Mouse (Mus musculus): Measurements from ENCODE around the gene Cox7a2. TPM values are rescaled to one million over a fixed set of nuclear protein-coding genes. Genes with fewer than 3 reads are reported as not detected.
A peak's percentile ranks its signal among the peaks of the same experiment; 100 is the strongest.

Cox7a2 gene
- polyA plus RNA-seq, 1 experiment from 2014 or later, result 622 TPM

- peak overlapping the region; percentile 95 for H3K27ac ChIP-seq
- ATAC-seq (ENCODE audit: low FRiP score, low read depth), result no peak
Measured at GRCm38 (mm10) chr9:79720143-79720542, 39.5 kb downstream of the Cox7a2 start.

GRCm38 (mm10) chr9:79719451-79719850 lies 40.2 kb downstream of the Cox7a2 start:
- H3K27me3 ChIP-seq, result peaks cover 6% of the 10 kb centered on the region; the same call in 1 of the 2 replicates
- H3K9me3 ChIP-seq, result peaks cover 6% of the 10 kb centered on the region; the same call in 1 of the 2 replicates
- peaks cover 33% of the 10 kb centered on the region for H3K4me1 ChIP-seq
- H3K27ac ChIP-seq, result peak overlapping the region; percentile 95
- peak overlapping the region; percentile 91 for H3K9ac ChIP-seq
- H3K36me3 ChIP-seq, result no peaks in the 10 kb centered on the region
- peak overlapping the region; percentile 79 for H3K4me2 ChIP-seq (replicated peaks)
- WGBS, result under 1% methylated on average over 28 of the region's 28 CpGs
- no peak for ATAC-seq (ENCODE audit: low FRiP score, low read depth)
- H3K4me3 ChIP-seq, result peak overlapping the region; percentile 74

More at GRCm38 (mm10) chr9:79720143-79720542, 39.5 kb downstream of the Cox7a2 start:
- WGBS, result 34% methylated on average over 9 of the region's 9 CpGs
- Histone ChIP-seq H3K9ac (peak overlapping the region; percentile 91), H3K9me3 (peaks cover 6% of the 10 kb centered on the region; the same call in 1 of the 2 replicates), H3K4me3 (peak overlapping the region; percentile 74), H3K4me1 (peaks cover 26% of the 10 kb centered on the region), H3K27me3 (peaks cover 8% of the 10 kb centered on the region; the same call in 1 of the 2 replicates), H3K36me3 (no peaks in the 10 kb centered on the region), H3K4me2 (replicated peaks) (peak overlapping the region; percentile 79)

- peak; percentile 68 for ATAC-seq (ENCODE audit: low FRiP score, low read depth)
- Histone ChIP-seq H3K27me3 (peaks cover 6% of the 10 kb centered on the region; the same call in 1 of the 2 replicates), H3K4me1 (peaks cover 38% of the 10 kb centered on the region), H3K27ac (peak within 1 kb of the TSS; percentile 95), H3K36me3 (no peaks in the 10 kb centered on the region), H3K4me3 (peak within 1 kb of the TSS; percentile 74), H3K9ac (peak within 1 kb of the TSS; percentile 91), H3K4me2 (replicated peaks) (peak within 1 kb of the TSS; percentile 79), H3K9me3 (peaks cover 6% of the 10 kb centered on the region; the same call in 1 of the 2 replicates)
- under 1% methylated on average over 62 of the region's 64 CpGs for WGBS
Measured at GRCm38 (mm10) chr9:79718481-79719370, 41.0 kb downstream of the Cox7a2 start, which contains the start of gene Col12a1. Col12a1 (minus strand) TSS chr9:79718831.

- 2% methylated on average over 22 of the region's 22 CpGs for WGBS
- H3K4me3 ChIP-seq, result peak overlapping the region; percentile 74
- ATAC-seq (ENCODE audit: low FRiP score, low read depth), result no peak
- H3K27ac ChIP-seq, result peak overlapping the region; percentile 95
- no peaks in the 10 kb centered on the region for H3K36me3 ChIP-seq
- peak overlapping the region; percentile 91 for H3K9ac ChIP-seq
- peak overlapping the region; percentile 79 for H3K4me2 ChIP-seq (replicated peaks)
- H3K4me1 ChIP-seq, result peaks cover 38% of the 10 kb centered on the region
- peaks cover 6% of the 10 kb centered on the region; the same call in 1 of the 2 replicates for H3K27me3 ChIP-seq
- H3K9me3 ChIP-seq, result peaks cover 6% of the 10 kb centered on the region; the same call in 1 of the 2 replicates
Measured at GRCm38 (mm10) chr9:79717836-79718475, 41.7 kb downstream of the Cox7a2 start.

- Histone ChIP-seq H3K27me3 (peaks cover 6% of the 10 kb centered on the region; the same call in 1 of the 2 replicates), H3K9ac (peak overlapping the region; percentile 91), H3K4me1 (peaks cover 38% of the 10 kb centered on the region), H3K27ac (peak overlapping the region; percentile 95), H3K36me3 (0 out of 2 replicates have a peak, but pooled peaks cover under 1% of the 10 kb centered on the region), H3K4me3 (peak overlapping the region; percentile 74), H3K4me2 (replicated peaks) (peak overlapping the region; percentile 79), H3K9me3 (peaks cover 4% of the 10 kb centered on the region; the same call in 1 of the 2 replicates)
- 6% methylated on average over 23 of the region's 23 CpGs for WGBS
- 0 out of 2 replicates have a peak, but pooled peaks have one; percentile 4 for ATAC-seq (ENCODE audit: low FRiP score, low read depth)
Measured at GRCm38 (mm10) chr9:79716909-79717835, 42.5 kb downstream of the Cox7a2 start.

- Histone ChIP-seq H3K4me3 (peak overlapping the region; percentile 74), H3K4me2 (replicated peaks) (peak overlapping the region; percentile 79), H3K4me1 (peaks cover 38% of the 10 kb centered on the region), H3K9ac (peak overlapping the region; percentile 69), H3K9me3 (no peaks in the 10 kb centered on the region), H3K27ac (peak overlapping the region; percentile 79), H3K27me3 (peaks cover 6% of the 10 kb centered on the region; the same call in 1 of the 2 replicates), H3K36me3 (0 out of 2 replicates have a peak, but pooled peaks cover 5% of the 10 kb centered on the region)
- ATAC-seq (ENCODE audit: low FRiP score, low read depth), result no peak
- WGBS, result 23% methylated on average over 5 of the region's 5 CpGs
Measured at GRCm38 (mm10) chr9:79716496-79716895, 43.2 kb downstream of the Cox7a2 start.

GRCm38 (mm10) chr9:79714471-79715045 lies 45.1 kb downstream of the Cox7a2 start:
- Histone ChIP-seq H3K9ac (peak overlapping the region; percentile 53), H3K4me1 (peaks cover 23% of the 10 kb centered on the region), H3K4me2 (replicated peaks) (peak overlapping the region; percentile 79), H3K27me3 (no peaks in the 10 kb centered on the region), H3K9me3 (no peaks in the 10 kb centered on the region), H3K36me3 (0 out of 2 replicates have a peak, but pooled peaks cover 5% of the 10 kb centered on the region), H3K4me3 (peak overlapping the region; percentile 27), H3K27ac (peak overlapping the region; percentile 34; the same call in 1 of the 2 replicates)
- 6% methylated on average over 16 of the region's 16 CpGs for WGBS
- ATAC-seq (ENCODE audit: low FRiP score, low read depth), result peak; percentile 18; the same call in 1 of the 2 replicates

Other genes with a start within 250 kb of the Cox7a2 start
- gene Col12a1, start 41.0 kb downstream of the Cox7a2 start, polyA plus RNA-seq (2015; fragmentation: Nextera tagmentation; extraction: Ambion mirVana), result 87.8 and 99.8 TPM in 2 replicates
- 51.4 and 54.5 TPM in 2 replicates for gene Tmem30a, start 33.6 kb upstream of the Cox7a2 start, polyA plus RNA-seq (2015; fragmentation: Nextera tagmentation; extraction: Ambion mirVana)

All from limb, embryonic 13.5 days (tissue).